Mouse (Mus musculus) G1E (cell line): Measurements from ENCODE around the gene Dolpp1.

Experiments
- CTCF ChIP-seq: IDR thresholded peaks from 2 replicates; pipeline ENCODE4 v1.5.1; 2012; ENCODE audit warnings: low read depth, low read length, inconsistent platforms, mixed read lengths
- GATA1 ChIP-seq: IDR thresholded peaks from 2 replicates; pipeline ENCODE4 v1.6.1; 2012; ENCODE audit warnings: borderline replicate concordance, low read length, inconsistent platforms, mixed read lengths
- GATA2 ChIP-seq: IDR thresholded peaks from 2 replicates; pipeline ENCODE4 v1.6.1; 2012; ENCODE audit warnings: low read depth, low read length, inconsistent platforms, borderline replicate concordance
- TAL1 ChIP-seq: conservative IDR thresholded peaks from 2 replicates; pipeline ENCODE4 v1.6.1; 2012; ENCODE audit warnings: low read depth, low read length, inconsistent platforms, mixed read lengths

DNA sequence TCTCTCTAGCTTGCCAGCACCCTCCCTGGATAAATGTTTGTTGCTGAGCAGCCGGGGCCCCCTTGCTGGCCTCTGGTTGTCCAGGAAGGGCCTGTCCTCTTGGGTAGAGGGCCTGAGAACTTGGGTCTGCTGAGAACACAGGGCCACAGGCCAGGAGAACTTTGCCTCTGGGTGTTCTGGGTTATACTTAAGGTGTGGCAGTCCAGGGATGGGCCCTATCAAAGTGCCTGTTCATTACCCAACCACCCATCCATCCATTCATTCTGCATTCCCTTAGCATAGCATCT lies 1.3 kb downstream of the Dolpp1 start:
- TF ChIP-seq CTCF (no peak), GATA2 (no peak), GATA1 (no peak), TAL1 (no peak)
